Mouse (Mus musculus): Measurements from ENCODE around the gene Aldh16a1. TPM values are rescaled to one million over a fixed set of nuclear protein-coding genes. Genes with fewer than 3 reads are reported as not detected.

Gene Aldh16a1
- total and polyA plus RNA-seq, 2 experiments: 33.3 to 162 TPM

DNA sequence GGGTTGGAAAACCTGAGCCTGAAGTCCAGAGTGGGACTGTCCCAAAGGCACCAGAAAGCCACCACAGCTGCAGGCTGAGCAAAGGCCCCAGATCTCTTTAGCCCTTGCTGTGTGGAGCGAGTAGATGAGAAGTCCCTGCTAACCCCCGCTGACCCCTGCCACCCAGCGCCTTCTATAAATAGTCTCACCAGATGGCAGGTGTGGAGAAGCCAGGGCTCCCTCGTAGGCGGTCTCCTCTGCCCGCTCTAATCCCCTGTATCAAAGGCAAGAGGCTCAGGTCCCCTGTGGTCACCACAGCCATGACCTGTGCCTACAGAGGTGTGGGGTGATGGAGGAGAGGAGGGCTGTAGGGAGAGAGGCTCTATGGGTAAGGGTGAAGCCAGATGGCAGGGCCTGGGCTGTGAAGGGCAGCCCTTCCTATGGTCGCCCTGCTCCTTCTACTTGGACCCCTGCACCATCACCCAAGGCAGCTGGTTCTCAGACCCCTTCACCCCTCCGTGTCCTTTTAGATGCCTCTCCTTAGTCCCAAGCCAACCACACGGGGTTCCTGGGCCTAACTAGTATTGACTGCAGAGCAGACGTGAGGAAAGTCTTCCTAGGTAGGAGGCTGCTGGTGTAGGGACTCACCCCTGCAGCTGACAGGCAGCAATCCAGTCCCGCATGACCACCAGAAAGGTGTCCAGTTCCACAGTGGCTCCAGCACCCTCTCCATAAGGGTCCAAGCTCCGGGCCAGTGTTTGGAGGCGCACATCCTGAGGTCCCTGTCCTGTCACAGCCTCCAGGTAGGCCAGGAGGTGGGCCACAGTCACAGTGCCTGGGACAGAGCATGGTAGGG lies 41.2 kb upstream of the Aldh16a1 start:
- H3K27me3 ChIP-seq (ENCODE audit: control insufficient read depth, insufficient read depth, low read length): 0 out of 2 replicates have a peak, but pooled peaks cover 3% of the 10 kb centered on the region
- no peak for DNase-seq (ENCODE audit: extremely low read depth, low read depth, low spot score)
- H3K9ac ChIP-seq (ENCODE audit: low read depth, low read length): no peak overlapping the region

DNA sequence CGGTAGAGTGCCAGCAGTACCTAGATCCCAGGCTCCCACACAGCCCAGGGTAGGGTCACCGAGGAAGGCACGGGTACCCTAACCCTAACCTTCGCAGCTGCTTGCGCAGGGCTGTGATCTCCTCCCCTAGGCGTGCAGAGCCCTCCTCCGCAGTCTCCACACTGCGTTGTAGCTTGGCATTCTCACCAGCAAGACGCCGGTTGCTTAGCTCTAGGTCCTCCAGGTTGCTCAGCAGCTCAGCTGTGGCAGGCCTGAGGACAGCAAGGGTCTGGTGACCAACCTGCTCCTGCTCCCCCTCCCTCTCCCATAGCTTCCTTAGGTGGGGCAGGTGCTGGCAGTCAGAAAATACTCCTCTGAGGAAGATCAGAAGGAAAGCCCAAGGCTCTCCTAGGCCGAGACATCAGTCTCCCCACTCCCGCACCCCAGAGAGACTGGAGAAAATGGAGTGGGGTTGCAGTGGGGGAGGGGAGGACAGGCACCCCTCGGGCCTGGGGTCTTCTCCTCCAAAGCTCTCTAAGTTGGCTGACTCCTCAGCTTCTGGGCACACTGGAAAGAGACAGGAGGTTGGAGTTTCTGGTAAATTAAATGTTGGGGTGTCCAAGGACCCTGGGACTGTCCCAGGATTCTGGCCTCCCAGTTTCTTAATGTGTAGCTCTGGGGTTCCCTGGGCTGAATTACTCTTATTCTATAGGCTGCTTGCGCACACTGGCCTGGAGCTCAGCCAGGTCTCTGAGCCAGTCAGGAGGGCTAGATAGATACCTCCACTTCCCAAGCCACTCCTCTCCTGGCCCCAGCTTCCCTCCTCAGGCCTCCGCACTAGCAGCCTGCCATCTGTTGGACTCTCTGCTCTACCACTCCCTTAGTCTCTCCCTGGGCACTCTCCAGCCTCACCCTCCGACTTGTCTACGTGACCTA lies 39.7 kb upstream of the Aldh16a1 start:
- H3K4me3 ChIP-seq (ENCODE audit: insufficient read depth, low read depth, low read length): no peak overlapping the region
- no peaks in the 10 kb centered on the region for H3K4me1 ChIP-seq (ENCODE audit: control insufficient read depth, insufficient read depth, low read length)
- peaks cover 9% of the 10 kb centered on the region; the same call in 1 of the 2 replicates for H3K27me3 ChIP-seq (ENCODE audit: control insufficient read depth, insufficient read depth, low read length)
- no peaks in the 10 kb centered on the region for H3K79me2 ChIP-seq (ENCODE audit: control insufficient read depth, insufficient read depth, low read length)
- TF ChIP-seq POLR2A (IDR thresholded peaks at IDR 0.05; ENCODE audit: extremely low read depth, insufficient read depth, low read length) (no peak), CTCF (IDR thresholded peaks at IDR 0.05; ENCODE audit: low read depth, low read length) (no peak)
- H3K36me3 ChIP-seq (ENCODE audit: control insufficient read depth, insufficient read depth, low read length): no peaks in the 10 kb centered on the region
- no peak for DNase-seq (ENCODE audit: extremely low read depth, low read depth, low spot score)
- no peak overlapping the region for H3K27ac ChIP-seq (replicated peaks; ENCODE audit: insufficient read depth, low read depth, low read length)
- H3K9ac ChIP-seq (ENCODE audit: low read depth, low read length): no peak overlapping the region
- WGBS: 85% methylated on average over 17 of the region's 17 CpGs

More for the DNA sequence above, 41.2 kb upstream of the Aldh16a1 start:
- Histone ChIP-seq H3K36me3 (ENCODE audit: control insufficient read depth, insufficient read depth, low read length) (no peaks in the 10 kb centered on the region), H3K4me3 (ENCODE audit: insufficient read depth, low read depth, low read length) (no peak overlapping the region), H3K4me1 (ENCODE audit: control insufficient read depth, insufficient read depth, low read length) (no peaks in the 10 kb centered on the region), H3K79me2 (ENCODE audit: control insufficient read depth, insufficient read depth, low read length) (no peaks in the 10 kb centered on the region), H3K27ac (replicated peaks; ENCODE audit: insufficient read depth, low read depth, low read length) (no peak overlapping the region)
- 81% methylated on average over 13 of the region's 13 CpGs for WGBS
- TF ChIP-seq CTCF (IDR thresholded peaks at IDR 0.05; ENCODE audit: low read depth, low read length): no peak
- no peak for TF ChIP-seq POLR2A (IDR thresholded peaks at IDR 0.05; ENCODE audit: extremely low read depth, insufficient read depth, low read length)

DNA sequence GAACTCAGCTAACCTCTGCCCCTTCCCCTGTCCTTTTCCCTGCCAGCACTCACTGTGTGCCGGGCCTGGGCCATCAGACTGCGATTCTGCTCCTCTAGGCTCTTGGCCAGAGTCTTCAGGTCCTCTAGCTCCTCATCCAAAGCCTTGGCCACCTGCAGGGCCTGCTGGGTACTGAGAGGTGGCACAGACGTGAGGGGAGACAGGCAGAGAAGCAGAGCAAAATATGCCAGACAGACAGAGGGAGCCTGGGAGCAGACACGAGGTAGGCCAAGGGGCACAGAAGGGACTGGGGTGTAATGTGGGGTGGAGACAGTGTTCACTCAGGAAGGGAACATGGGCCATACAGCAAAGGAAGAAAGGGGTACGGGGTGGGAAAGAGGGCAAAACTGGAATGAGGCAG lies 39.0 kb upstream of the Aldh16a1 start:
- no peak overlapping the region for H3K27ac ChIP-seq (replicated peaks; ENCODE audit: insufficient read depth, low read depth, low read length)
- 76% methylated on average over 4 of the region's 5 CpGs for WGBS
- DNase-seq (ENCODE audit: extremely low read depth, low read depth, low spot score): no peak
- no peak for TF ChIP-seq POLR2A (IDR thresholded peaks at IDR 0.05; ENCODE audit: extremely low read depth, insufficient read depth, low read length)
- TF ChIP-seq CTCF (IDR thresholded peaks at IDR 0.05; ENCODE audit: low read depth, low read length): no peak
- H3K4me3 ChIP-seq (ENCODE audit: insufficient read depth, low read depth, low read length): no peak overlapping the region
- no peak overlapping the region for H3K9ac ChIP-seq (ENCODE audit: low read depth, low read length)
- H3K79me2 ChIP-seq (ENCODE audit: control insufficient read depth, insufficient read depth, low read length): no peaks in the 10 kb centered on the region
- no peaks in the 10 kb centered on the region for H3K4me1 ChIP-seq (ENCODE audit: control insufficient read depth, insufficient read depth, low read length)
- no peaks in the 10 kb centered on the region for H3K36me3 ChIP-seq (ENCODE audit: control insufficient read depth, insufficient read depth, low read length)
- peaks cover 10% of the 10 kb centered on the region; the same call in 1 of the 2 replicates for H3K27me3 ChIP-seq (ENCODE audit: control insufficient read depth, insufficient read depth, low read length)

DNA sequence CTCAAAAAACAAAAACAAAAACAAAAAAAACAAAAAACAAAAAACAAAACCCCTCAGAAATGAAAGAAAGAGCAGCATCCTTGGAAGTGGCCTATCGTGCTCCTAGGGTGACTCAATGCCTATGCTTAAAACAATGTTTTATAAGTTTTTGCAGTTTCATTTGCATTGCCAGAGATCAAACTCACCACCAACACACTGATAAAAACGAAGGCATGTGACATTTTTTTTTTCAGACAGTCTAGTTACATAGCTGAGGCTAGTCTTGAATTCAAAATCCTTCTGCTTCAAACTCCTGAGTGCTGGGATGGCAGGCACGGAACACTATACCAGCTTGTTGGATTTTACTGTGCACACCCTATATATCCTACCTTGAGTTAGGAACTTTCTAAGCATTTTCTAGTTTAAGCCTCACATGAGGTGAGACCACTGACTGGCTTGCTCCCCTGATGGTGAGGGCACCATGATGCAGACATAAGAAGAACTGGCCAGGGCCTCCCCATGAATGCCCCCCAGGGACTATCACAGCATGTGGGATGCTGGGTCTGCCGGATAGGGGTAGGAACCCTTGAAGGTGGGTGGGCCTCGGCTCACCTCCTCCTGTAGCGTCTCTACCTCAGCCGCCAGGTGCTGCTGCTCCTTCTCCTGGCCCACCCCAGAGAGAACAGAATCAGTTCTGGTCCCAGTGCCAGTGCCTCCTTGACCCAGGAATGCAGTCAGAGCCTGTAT lies 38.4 kb upstream of the Aldh16a1 start:
- TF ChIP-seq CTCF (IDR thresholded peaks at IDR 0.05; ENCODE audit: low read depth, low read length) (no peak), POLR2A (IDR thresholded peaks at IDR 0.05; ENCODE audit: extremely low read depth, insufficient read depth, low read length) (no peak)
- WGBS: 80% methylated on average over 7 of the region's 7 CpGs

DNA sequence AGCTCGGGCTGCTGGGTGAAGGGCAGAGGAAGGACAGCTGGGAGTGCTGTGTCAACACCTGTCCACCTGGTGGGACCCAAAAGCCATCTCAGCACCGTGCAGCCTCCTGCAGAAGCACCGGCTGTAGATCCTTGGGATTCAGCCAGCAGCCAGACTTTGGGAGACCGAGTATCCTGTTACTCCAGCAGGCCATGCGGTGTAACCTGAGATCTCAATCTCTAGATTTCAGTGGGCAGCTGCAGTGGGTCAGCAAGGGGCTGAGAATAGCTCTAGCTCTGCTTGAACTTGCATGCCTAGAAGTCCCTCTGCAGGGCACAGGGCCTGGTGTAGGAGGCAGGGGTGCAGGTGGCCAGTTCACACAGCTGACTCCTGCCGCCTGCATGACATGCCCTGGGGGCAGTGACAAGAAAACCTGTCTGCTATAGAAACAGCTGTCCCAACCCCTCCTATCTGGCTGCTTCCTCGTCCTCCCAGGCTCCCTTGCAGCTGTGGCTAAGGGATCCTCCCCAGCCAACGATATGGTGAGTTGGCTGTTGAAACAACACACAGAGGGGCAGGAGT lies 37.5 kb upstream of the Aldh16a1 start:
- TF ChIP-seq CTCF (IDR thresholded peaks at IDR 0.05; ENCODE audit: low read depth, low read length) (no peak), POLR2A (IDR thresholded peaks at IDR 0.05; ENCODE audit: extremely low read depth, insufficient read depth, low read length) (no peak)
- DNase-seq (ENCODE audit: extremely low read depth, low read depth, low spot score): no peak
- Histone ChIP-seq H3K27me3 (ENCODE audit: control insufficient read depth, insufficient read depth, low read length) (peaks cover 10% of the 10 kb centered on the region; the same call in 1 of the 2 replicates), H3K9ac (ENCODE audit: low read depth, low read length) (no peak overlapping the region), H3K27ac (replicated peaks; ENCODE audit: insufficient read depth, low read depth, low read length) (no peak overlapping the region), H3K4me3 (ENCODE audit: insufficient read depth, low read depth, low read length) (no peak overlapping the region), H3K79me2 (ENCODE audit: control insufficient read depth, insufficient read depth, low read length) (no peaks in the 10 kb centered on the region), H3K4me1 (ENCODE audit: control insufficient read depth, insufficient read depth, low read length) (no peaks in the 10 kb centered on the region), H3K36me3 (ENCODE audit: control insufficient read depth, insufficient read depth, low read length) (no peaks in the 10 kb centered on the region)
- WGBS: 49% methylated on average over 8 of the region's 8 CpGs

More for the DNA sequence above, 38.4 kb upstream of the Aldh16a1 start:
- no peaks in the 10 kb centered on the region for H3K79me2 ChIP-seq (ENCODE audit: control insufficient read depth, insufficient read depth, low read length)
- H3K4me1 ChIP-seq (ENCODE audit: control insufficient read depth, insufficient read depth, low read length): no peaks in the 10 kb centered on the region
- no peaks in the 10 kb centered on the region for H3K36me3 ChIP-seq (ENCODE audit: control insufficient read depth, insufficient read depth, low read length)
- no peak overlapping the region for H3K9ac ChIP-seq (ENCODE audit: low read depth, low read length)
- H3K27ac ChIP-seq (replicated peaks; ENCODE audit: insufficient read depth, low read depth, low read length): no peak overlapping the region
- DNase-seq (ENCODE audit: extremely low read depth, low read depth, low spot score): no peak
- H3K27me3 ChIP-seq (ENCODE audit: control insufficient read depth, insufficient read depth, low read length): peaks cover 10% of the 10 kb centered on the region; the same call in 1 of the 2 replicates
- no peak overlapping the region for H3K4me3 ChIP-seq (ENCODE audit: insufficient read depth, low read depth, low read length)
